Mouse (Mus musculus) mouse embryonic stem cell (cell line): ENCODE data around the gene Mrpl50.
"Not testable (repeated sequence)": the region's sequence is repeated elsewhere in the genome, so short reads cannot be mapped to it uniquely, and the experiment has no call there.

Experiments used
- in situ Hi-C, 2 experiments: fragments of 300-500 bp; cut with MboI; formaldehyde crosslinking; loops; 1 replicate in 1 of 2; 3 replicates in 1 of 2; pipeline ENCODE4 v1.14.3; 2019 to 2020; ENCODE audit warnings: low sequenced_read_pairs in 2 of 2, low pct_unique_long_range_greater_than_20kb in 1 of 2, mixed read lengths in 1 of 2; ENCODE audit not compliant: unreplicated experiment in 1 of 2

Gene Mrpl50

GRCm38 (mm10) chr4:49514441-49514840, 6.5 kb downstream of the Mrpl50 start:
- in situ Hi-C loops = no loop called here

- in situ Hi-C loops = no loop called here
Measured at GRCm38 (mm10) chr4:49512636-49513035, 8.3 kb downstream of the Mrpl50 start.

GRCm38 (mm10) chr4:49510236-49510835, 10.6 kb downstream of the Mrpl50 start:
- in situ Hi-C loops = not testable (repeated sequence)

- in situ Hi-C loops = no loop called here
Measured at GRCm38 (mm10) chr4:49509183-49509582, 11.7 kb downstream of the Mrpl50 start.

GRCm38 (mm10) chr4:49506386-49506785, 14.5 kb downstream of the Mrpl50 start, which contains the start of gene Baat:
Baat (minus strand) TSS chr4:49506557.
- in situ Hi-C loops = no loop called here

GRCm38 (mm10) chr4:49503563-49503962, 17.3 kb downstream of the Mrpl50 start:
- in situ Hi-C loops = no loop called here

- in situ Hi-C loops = not testable (repeated sequence)
Measured at GRCm38 (mm10) chr4:49485934-49486650, 34.8 kb downstream of the Mrpl50 start.

- in situ Hi-C loops = no loop called here
Measured at GRCm38 (mm10) chr4:49485442-49485841, 35.5 kb downstream of the Mrpl50 start.

- in situ Hi-C loops = no loop called here
Measured at GRCm38 (mm10) chr4:49480896-49481295, 40.0 kb downstream of the Mrpl50 start.

- in situ Hi-C loops = no loop called here
Measured at GRCm38 (mm10) chr4:49480104-49480760, 40.7 kb downstream of the Mrpl50 start.

GRCm38 (mm10) chr4:49479035-49479434, 41.9 kb downstream of the Mrpl50 start:
- in situ Hi-C loops = not testable (repeated sequence)

GRCm38 (mm10) chr4:49478118-49478877, 42.6 kb downstream of the Mrpl50 start:
- in situ Hi-C loops = no loop called here

GRCm38 (mm10) chr4:49474583-49474982, 46.3 kb downstream of the Mrpl50 start:
- in situ Hi-C loops = no loop called here

GRCm38 (mm10) chr4:49473435-49474100, 47.3 kb downstream of the Mrpl50 start, which contains the start of gene Acnat1:
Acnat1 (minus strand) TSS chr4:49473912.
- in situ Hi-C loops = no loop called here

GRCm38 (mm10) chr4:49469435-49470151, 51.3 kb downstream of the Mrpl50 start:
- in situ Hi-C loops = no loop called here

- in situ Hi-C loops = no loop called here
Measured at GRCm38 (mm10) chr4:49467360-49467759, 53.5 kb downstream of the Mrpl50 start.
